Mouse (Mus musculus) embryonic facial prominence, embryonic 11.5 days (tissue): ENCODE measurements around the gene Fcgr2b. TPM values are rescaled to one million over a fixed set of nuclear protein-coding genes. Genes with fewer than 3 reads are reported as not detected.
"Not testable (repeated sequence)": the region's sequence is repeated elsewhere in the genome, so short reads cannot be mapped to it uniquely, and the experiment has no call there.

Source experiments
- ATAC-seq: fragments of 200-750 bp; cut with Nextera tagmentation; replicated peaks from 2 replicates; pipeline ENCODE4 v1.8.0; 2017; ENCODE audit warnings: low read depth; ENCODE audit not compliant: insufficient number of reproducible peaks, low FRiP score, low TSS enrichment
- DNase-seq: peaks from one replicate; pipeline ENCODE4 v3.0.0-alpha.2; 2015; ENCODE audit warnings: low spot score
- H3K27ac ChIP-seq: fragments of 300-500 bp; sonication (generic); replicated peaks from 2 replicates; pipeline ENCODE4 v1.5.1; 2014; ENCODE audit warnings: mild to moderate bottlenecking, low read depth, low read length, control low read depth
- H3K27me3 ChIP-seq: fragments of 300-500 bp; sonication (generic); 2 replicates; pipeline ENCODE4 v1.6.1; 2014; ENCODE audit warnings: mild to moderate bottlenecking, low read length, moderate library complexity, mixed read lengths; ENCODE audit not compliant: control insufficient read depth, insufficient read depth
- H3K36me3 ChIP-seq: fragments of 300-500 bp; sonication (generic); replicated peaks from 2 replicates; pipeline ENCODE4 v1.6.1; 2014; ENCODE audit warnings: low read depth, mild to moderate bottlenecking, low read length, moderate library complexity, mixed read lengths; ENCODE audit not compliant: control insufficient read depth, insufficient read depth
- H3K4me1 ChIP-seq: fragments of 300-500 bp; sonication (generic); 2 replicates; pipeline ENCODE4 v1.6.1; 2014; ENCODE audit warnings: low read length, mixed read lengths; ENCODE audit not compliant: control insufficient read depth, insufficient read depth
- H3K4me2 ChIP-seq: fragments of 300-500 bp; sonication (generic); 2 replicates; pipeline ENCODE4 v1.6.1; 2014; ENCODE audit warnings: low read depth, mild to moderate bottlenecking, control low read depth, low read length, moderate library complexity
- H3K4me3 ChIP-seq: fragments of 300-500 bp; sonication (generic); 2 replicates; pipeline ENCODE4 v1.5.1; 2014; ENCODE audit warnings: low read depth, low read length, control low read depth
- H3K9ac ChIP-seq: fragments of 300-500 bp; sonication (generic); replicated peaks from 2 replicates; pipeline ENCODE4 v1.6.1; 2014; ENCODE audit warnings: mild to moderate bottlenecking, control low read depth, low read length
- H3K9me3 ChIP-seq: fragments of 300-500 bp; sonication (generic); replicated peaks from 2 replicates; pipeline ENCODE4 v1.6.1; 2016; ENCODE audit warnings: mild to moderate bottlenecking, low read length, inconsistent platforms, mixed read lengths; ENCODE audit not compliant: control insufficient read depth
- WGBS: fragments of 180-500 bp; shearing (Covaris S2); extraction: QIAGEN DNeasy Blood & Tissue Kit; methylation state at CpG from one replicate; pipeline ENCODE4 v1.1.7; 2014; 5-methylcytosine and 5-hydroxymethylcytosine counted together
- polyA plus RNA-seq: library from polyadenylated mRNA; unstranded; fragments of >200 nt; fragmentation: Nextera tagmentation; extraction: Ambion mirVana; gene quantifications from 2 replicates; pipeline ENCODE4 v1.2.1, GENCODE M21; 2014

The Fcgr2b gene
- polyA plus RNA-seq, 1 experiment from 2014 or later, result 0.52 TPM

- WGBS, result 84% methylated on average over 5 of the region's 5 CpGs
Observed at GRCm38 (mm10) chr1:170985861-170986260, 9.5 kb upstream of the Fcgr2b start.

GRCm38 (mm10) chr1:170985092-170985491 is 8.7 kb upstream of the Fcgr2b start:
- H3K27me3 ChIP-seq, result no peaks in the 10 kb centered on the region
- H3K36me3 ChIP-seq, result no peaks in the 10 kb centered on the region
- H3K9me3 ChIP-seq, result no peaks in the 10 kb centered on the region
- H3K27ac ChIP-seq, result no peak overlapping the region
- no peak overlapping the region for H3K4me3 ChIP-seq
- ATAC-seq (no peak), DNase-seq (no peak)
- no peak overlapping the region for H3K9ac ChIP-seq
- WGBS, result 86% methylated on average over 3 of the region's 3 CpGs
- H3K4me2 ChIP-seq, result no peak overlapping the region
- no peaks in the 10 kb centered on the region for H3K4me1 ChIP-seq

More at GRCm38 (mm10) chr1:170985861-170986260, 9.5 kb upstream of the Fcgr2b start:
- ATAC-seq (no peak), DNase-seq (no peak)
- no peaks in the 10 kb centered on the region for H3K9me3 ChIP-seq
- no peak overlapping the region for H3K4me3 ChIP-seq
- no peak overlapping the region for H3K4me2 ChIP-seq
- H3K27me3 ChIP-seq, result no peaks in the 10 kb centered on the region
- no peaks in the 10 kb centered on the region for H3K4me1 ChIP-seq
- no peaks in the 10 kb centered on the region for H3K36me3 ChIP-seq
- no peak overlapping the region for H3K27ac ChIP-seq
- H3K9ac ChIP-seq, result no peak overlapping the region

- WGBS, result 81% methylated on average over 4 of the region's 4 CpGs
- no peaks in the 10 kb centered on the region for H3K36me3 ChIP-seq
- DNase-seq, result no peak
- H3K27me3 ChIP-seq, result no peaks in the 10 kb centered on the region
- H3K27ac ChIP-seq, result no peak overlapping the region
- no peak overlapping the region for H3K9ac ChIP-seq
- no peak overlapping the region for H3K4me3 ChIP-seq
- no peaks in the 10 kb centered on the region for H3K4me1 ChIP-seq
- no peak overlapping the region for H3K4me2 ChIP-seq
- ATAC-seq, result no peak
- H3K9me3 ChIP-seq, result no peaks in the 10 kb centered on the region
Observed at GRCm38 (mm10) chr1:170983066-170983465, 6.7 kb upstream of the Fcgr2b start.

- Histone ChIP-seq H3K9ac (no peak overlapping the region), H3K27ac (no peak overlapping the region), H3K4me1 (no peaks in the 10 kb centered on the region), H3K4me2 (no peak overlapping the region), H3K27me3 (no peaks in the 10 kb centered on the region), H3K36me3 (no peaks in the 10 kb centered on the region), H3K4me3 (no peak overlapping the region), H3K9me3 (no peaks in the 10 kb centered on the region)
- DNase-seq, result no peak
- no peak for ATAC-seq
- 85% methylated on average over 2 of the region's 2 CpGs for WGBS
Observed at GRCm38 (mm10) chr1:170982301-170982700, 6.0 kb upstream of the Fcgr2b start.

GRCm38 (mm10) chr1:170981679-170982078 is 5.3 kb upstream of the Fcgr2b start:
- H3K4me1 ChIP-seq, ATAC-seq, H3K27me3 ChIP-seq, H3K4me2 ChIP-seq, H3K27ac ChIP-seq, H3K9me3 ChIP-seq, H3K9ac ChIP-seq, H3K4me3 ChIP-seq, DNase-seq, H3K36me3 ChIP-seq: not testable (repeated sequence)
- 78% methylated on average over 1 of the region's 1 CpGs for whole genome bisulfite sequencing

- WGBS, result 85% methylated on average over 4 of the region's 4 CpGs
- no peaks in the 10 kb centered on the region for H3K9me3 ChIP-seq
- no peak for ATAC-seq
- H3K4me1 ChIP-seq, result no peaks in the 10 kb centered on the region
- H3K4me2 ChIP-seq, result no peak overlapping the region
- H3K9ac ChIP-seq, result no peak overlapping the region
- H3K27ac ChIP-seq, result no peak overlapping the region
- H3K27me3 ChIP-seq, result no peaks in the 10 kb centered on the region
- no peaks in the 10 kb centered on the region for H3K36me3 ChIP-seq
- no peak for DNase-seq
- H3K4me3 ChIP-seq, result no peak overlapping the region
Observed at GRCm38 (mm10) chr1:170978601-170979000, 2.3 kb upstream of the Fcgr2b start.

GRCm38 (mm10) chr1:170975751-170976161 is 591 bp downstream of the Fcgr2b start:
- Histone ChIP-seq H3K9ac (no peak overlapping the region), H3K9me3 (no peaks in the 10 kb centered on the region), H3K4me3 (no peak overlapping the region), H3K27me3 (no peaks in the 10 kb centered on the region), H3K27ac (no peak overlapping the region), H3K4me1 (no peaks in the 10 kb centered on the region), H3K4me2 (no peak overlapping the region), H3K36me3 (no peaks in the 10 kb centered on the region)
- DNase-seq (no peak), ATAC-seq (no peak)
- 72% methylated on average over 7 of the region's 7 CpGs for WGBS

- not testable (repeated sequence) for ATAC-seq, H3K4me1 ChIP-seq, H3K27ac ChIP-seq, DNase-seq, H3K9ac ChIP-seq, H3K4me2 ChIP-seq, H3K4me3 ChIP-seq, H3K36me3 ChIP-seq, H3K9me3 ChIP-seq, H3K27me3 ChIP-seq
- 82% methylated on average over 2 of the region's 2 CpGs for WGBS
Observed at GRCm38 (mm10) chr1:170975350-170975749, 997 bp downstream of the Fcgr2b start.
